Mouse (Mus musculus) heart, adult 2 months (tissue): Measurements from ENCODE around the gene Lamtor5. TPM values are rescaled to one million over a fixed set of nuclear protein-coding genes. Genes with fewer than 3 reads are reported as not detected.

ENCODE experiments used
- DNase-seq, 2 experiments: peaks; one replicate each; pipeline ENCODE4 v3.0.0; 2021
- H3K27ac ChIP-seq: fragments of 200-600 bp; 2 replicates; pipeline ENCODE4 v1.8.1; 2022
- H3K27me3 ChIP-seq: fragments of 200-500 bp; 2 replicates; pipeline ENCODE4 v1.6.1; 2012; ENCODE audit warnings: mild to moderate bottlenecking, low read length, inconsistent platforms, mixed read lengths; ENCODE audit not compliant: control insufficient read depth, insufficient read depth
- H3K36me3 ChIP-seq: fragments of 200-500 bp; 2 replicates; pipeline ENCODE4 v1.6.1; 2012; ENCODE audit warnings: low read length, inconsistent platforms; ENCODE audit not compliant: control insufficient read depth, insufficient read depth
- H3K4me1 ChIP-seq: fragments of 200-500 bp; 2 replicates; pipeline ENCODE4 v1.6.1; 2011; ENCODE audit warnings: low read length; ENCODE audit not compliant: control insufficient read depth, insufficient read depth
- H3K4me3 ChIP-seq: fragments of 200-600 bp; 2 replicates; pipeline ENCODE4 v1.8.1; 2022
- H3K79me2 ChIP-seq: fragments of 200-500 bp; replicated peaks from 2 replicates; pipeline ENCODE4 v1.6.1; 2012; ENCODE audit warnings: mild to moderate bottlenecking, inconsistent platforms, low read length, moderate library complexity, mixed read lengths; ENCODE audit not compliant: control insufficient read depth, insufficient read depth
- H3K9ac ChIP-seq: fragments of 200-500 bp; 2 replicates; pipeline ENCODE4 v1.6.1; 2012; ENCODE audit warnings: low read depth, mild to moderate bottlenecking, control low read depth, inconsistent platforms, low read length, mixed read lengths
- CTCF ChIP-seq: fragments of 200-600 bp; IDR thresholded peaks from 2 replicates; pipeline ENCODE4 v1.8.1; 2022; ENCODE audit warnings: antibody characterized with exemption, mild to moderate bottlenecking, moderate library complexity
- EP300 ChIP-seq: fragments of 200-500 bp; IDR thresholded peaks from 2 replicates; pipeline ENCODE4 v1.6.1; 2011; ENCODE audit warnings: low read depth, low read length, control low read depth; ENCODE audit not compliant: insufficient read depth
- POLR2A ChIP-seq: fragments of 200-500 bp; IDR thresholded peaks from 2 replicates; pipeline ENCODE4 v1.6.1; 2011; ENCODE audit warnings: mild to moderate bottlenecking, low read depth, low read length, control low read depth; ENCODE audit not compliant: insufficient read depth
- WGBS: fragments of 180-500 bp; shearing (Covaris S2); methylation state at CpG from one replicate; pipeline ENCODE4 v1.1.7; 2018; 5-methylcytosine and 5-hydroxymethylcytosine counted together
- intact Hi-C: fragments of 180-260 bp; cut with DNase I; formaldehyde crosslinking; loops from one replicate; pipeline ENCODE4 v1.15.1; 2025
- long read RNA-seq: library from polyadenylated mRNA; stranded (forward); transcript quantifications from one replicate; pipeline ENCODE4 v2.0.0, GENCODE M21; 2021
- polyA plus RNA-seq: library from polyadenylated mRNA; depleted of rRNA; stranded (reverse); fragments of >200 nt; gene quantifications from 2 replicates; pipeline ENCODE4 v1.2.3, GENCODE M21; 2012; rRNA removed
- total RNA-seq, 2 experiments: library from RNA; stranded (reverse); gene quantifications; 2 replicates each; pipeline ENCODE4 v1.2.3; 2021

The Lamtor5 gene
- total RNA-seq (10 to 100 TPM; 62.1 to 73.6 TPM), polyA plus RNA-seq (93.0 and 118 TPM in 2 replicates)
- long read RNA-seq, transcript Lamtor5-201 (4 exons, 881 nt): major isoform, 51 of 53 reads
- long read RNA-seq, partial matches to known transcripts: 2 of 53 reads
- long read RNA-seq, other reads (novel, unspliced or antisense): 0 of 53 reads

- WGBS: 3% methylated on average over 43 of the region's 43 CpGs
- H3K4me3 ChIP-seq: peak within 1 kb of the TSS; percentile 78
- peaks cover 1% of the 10 kb centered on the region; the same call in 1 of the 2 replicates for H3K4me1 ChIP-seq
- DNase-seq: peak; percentile 91 to 95
- peak within 1 kb of the TSS; percentile 72 for H3K27ac ChIP-seq
- H3K79me2 ChIP-seq: peaks cover 2% of the 10 kb centered on the region; the same call in 1 of the 2 replicates
- TF ChIP-seq EP300: no peak
- peak; percentile 70 for TF ChIP-seq POLR2A
- H3K36me3 ChIP-seq: peaks cover 7% of the 10 kb centered on the region
- H3K27me3 ChIP-seq: no peaks in the 10 kb centered on the region
- peak within 1 kb of the TSS; percentile 91 for H3K9ac ChIP-seq
- intact Hi-C loops: loop anchor here (2.0 to 5.0 kb wide), 2 partner anchors 52 to 189 kb away; no protein-coding TSS in a partner anchor
These were observed at the start of gene Lamtor5 for GRCm38 (mm10) chr3:107278479-107279269. TSS of gene Lamtor5 (plus strand) at chr3:107278858.

GRCm38 (mm10) chr3:107229221-107229620 lies 49.4 kb upstream of the Lamtor5 start:
- Histone ChIP-seq H3K27me3 (no peaks in the 10 kb centered on the region), H3K4me3 (no peak overlapping the region), H3K4me1 (peaks cover 18% of the 10 kb centered on the region), H3K9ac (no peak overlapping the region), H3K79me2 (no peaks in the 10 kb centered on the region), H3K27ac (no peak overlapping the region), H3K36me3 (no peaks in the 10 kb centered on the region)
- 91% methylated on average over 5 of the region's 5 CpGs for WGBS
- intact Hi-C loops: no loop called here
- TF ChIP-seq CTCF: no peak
- TF ChIP-seq EP300: no peak
- TF ChIP-seq POLR2A: no peak
- no peak for DNase-seq

- Histone ChIP-seq H3K79me2 (no peaks in the 10 kb centered on the region), H3K4me3 (no peak overlapping the region), H3K9ac (no peak overlapping the region), H3K27ac (peak overlapping the region; percentile 56), H3K36me3 (no peaks in the 10 kb centered on the region), H3K27me3 (no peaks in the 10 kb centered on the region), H3K4me1 (peaks cover 18% of the 10 kb centered on the region)
- intact Hi-C loops: loop anchor here (5.0 kb wide), 1 partner anchor 127 kb away; no protein-coding TSS in a partner anchor
- no peak for DNase-seq
- TF ChIP-seq POLR2A (no peak), CTCF (no peak), EP300 (no peak)
- WGBS: 25% methylated on average over 5 of the region's 5 CpGs
These were observed 48.8 kb upstream of the Lamtor5 start for GRCm38 (mm10) chr3:107229822-107230221.

- Histone ChIP-seq H3K27ac (peak within 1 kb of the TSS; percentile 56), H3K9ac (no peak within 1 kb of the TSS), H3K36me3 (no peaks in the 10 kb centered on the region), H3K4me1 (peaks cover 18% of the 10 kb centered on the region), H3K79me2 (no peaks in the 10 kb centered on the region), H3K4me3 (no peak within 1 kb of the TSS), H3K27me3 (no peaks in the 10 kb centered on the region)
- WGBS: 23% methylated on average over 1 of the region's 1 CpGs
- DNase-seq: no peak
- intact Hi-C loops: loop anchor here (5.0 kb wide), 1 partner anchor 127 kb away; no protein-coding TSS in a partner anchor
- no peak for TF ChIP-seq EP300
- no peak for TF ChIP-seq CTCF
- no peak for TF ChIP-seq POLR2A
These were observed 48.1 kb upstream of the Lamtor5 start, which contains the start of gene A630076J17Rik for GRCm38 (mm10) chr3:107230527-107230926. TSS of gene A630076J17Rik (plus strand) at chr3:107230614.

- intact Hi-C loops: loop anchor here (5.0 kb wide), 1 partner anchor 126 kb away; no protein-coding TSS in a partner anchor
- 69% methylated on average over 4 of the region's 4 CpGs for WGBS
These were observed 47.5 kb upstream of the Lamtor5 start for GRCm38 (mm10) chr3:107231202-107231601.

GRCm38 (mm10) chr3:107233351-107233813 lies 45.3 kb upstream of the Lamtor5 start:
- WGBS: 5% methylated on average over 11 of the region's 11 CpGs
- peak overlapping the region; percentile 67 for H3K27ac ChIP-seq
- H3K27me3 ChIP-seq: no peaks in the 10 kb centered on the region
- intact Hi-C loops: loop anchor here (1.0 to 5.0 kb wide), 4 partner anchors 27 to 233 kb away; no protein-coding TSS in a partner anchor
- peak; percentile 78 to 88 for DNase-seq
- no peaks in the 10 kb centered on the region for H3K79me2 ChIP-seq
- H3K36me3 ChIP-seq: no peaks in the 10 kb centered on the region
- no peak overlapping the region for H3K4me3 ChIP-seq
- peaks cover 15% of the 10 kb centered on the region for H3K4me1 ChIP-seq
- peak; percentile 95 for TF ChIP-seq CTCF
- no peak; the same call in 1 of the 2 replicates for TF ChIP-seq POLR2A
- peak; percentile 94 for TF ChIP-seq EP300
- H3K9ac ChIP-seq: no peak overlapping the region

More at GRCm38 (mm10) chr3:107231202-107231601, 47.5 kb upstream of the Lamtor5 start:
- Histone ChIP-seq H3K27me3 (no peaks in the 10 kb centered on the region), H3K9ac (no peak overlapping the region), H3K36me3 (no peaks in the 10 kb centered on the region), H3K27ac (peak overlapping the region; percentile 51), H3K4me1 (peaks cover 17% of the 10 kb centered on the region), H3K79me2 (no peaks in the 10 kb centered on the region), H3K4me3 (no peak overlapping the region)
- DNase-seq: no peak
- TF ChIP-seq POLR2A: no peak
- no peak for TF ChIP-seq EP300
- TF ChIP-seq CTCF: no peak
